Mouse (Mus musculus) midbrain, postnatal 0 days (tissue): ENCODE measurements around the gene Xirp1. TPM values are rescaled to one million over a fixed set of nuclear protein-coding genes. Genes with fewer than 3 reads are reported as not detected.

Experiments
- ATAC-seq: fragments of 200-750 bp; cut with Nextera tagmentation; 2 replicates; pipeline ENCODE4 v1.8.0; 2017; ENCODE audit warnings: moderate number of reproducible peaks, mild to moderate bottlenecking, moderate TSS enrichment, moderate library complexity; ENCODE audit not compliant: low FRiP score
- DNase-seq: peaks from one replicate; pipeline ENCODE4 v3.0.0-alpha.2; 2015; ENCODE audit warnings: low spot score
- H3K27ac ChIP-seq: fragments of 300-500 bp; sonication (generic); 2 replicates; pipeline ENCODE4 v1.5.1; 2014; ENCODE audit warnings: low read depth, mild to moderate bottlenecking, low read length, mixed read lengths
- H3K27me3 ChIP-seq: fragments of 300-500 bp; sonication (generic); 2 replicates; pipeline ENCODE4 v1.6.1; 2014; ENCODE audit warnings: low read length, control low read depth, mixed read lengths; ENCODE audit not compliant: insufficient read depth
- H3K36me3 ChIP-seq: fragments of 300-500 bp; sonication (generic); 2 replicates; pipeline ENCODE4 v1.6.1; 2014; ENCODE audit warnings: low read length, control low read depth, mixed read lengths; ENCODE audit not compliant: insufficient read depth
- H3K4me1 ChIP-seq: fragments of 300-500 bp; sonication (generic); 2 replicates; pipeline ENCODE4 v1.6.1; 2014; ENCODE audit warnings: mild to moderate bottlenecking, control low read depth, antibody characterized with exemption, low read length, mixed read lengths; ENCODE audit not compliant: insufficient read depth
- H3K4me2 ChIP-seq: fragments of 300-500 bp; sonication (generic); 2 replicates; pipeline ENCODE4 v1.6.1; 2014; ENCODE audit warnings: low read depth, mild to moderate bottlenecking, low read length, mixed read lengths; ENCODE audit not compliant: poor library complexity, severe bottlenecking
- H3K4me3 ChIP-seq: fragments of 300-500 bp; sonication (generic); 2 replicates; pipeline ENCODE4 v1.5.1; 2014; ENCODE audit warnings: low read depth, mild to moderate bottlenecking, low read length, moderate library complexity
- H3K9ac ChIP-seq: fragments of 300-500 bp; sonication (generic); replicated peaks from 2 replicates; pipeline ENCODE4 v1.6.1; 2014; ENCODE audit warnings: mild to moderate bottlenecking, low read length, moderate library complexity, mixed read lengths; ENCODE audit not compliant: poor library complexity, severe bottlenecking
- H3K9me3 ChIP-seq: fragments of 300-500 bp; sonication (generic); 2 replicates; pipeline ENCODE4 v1.6.1; 2016; ENCODE audit warnings: low read length, control low read depth
- CTCF ChIP-seq: IDR thresholded peaks from 2 replicates; pipeline ENCODE4 v1.5.1; 2016; ENCODE audit warnings: antibody characterized with exemption, mild to moderate bottlenecking
- WGBS: fragments of 180-500 bp; shearing (Covaris S2); extraction: QIAGEN DNeasy Blood & Tissue Kit; methylation state at CpG from one replicate; pipeline ENCODE4 v1.1.7; 2014; 5-methylcytosine and 5-hydroxymethylcytosine counted together
- polyA plus RNA-seq: library from polyadenylated mRNA; unstranded; fragments of >200 nt; fragmentation: Nextera tagmentation; extraction: Ambion mirVana; gene quantifications from 2 replicates; pipeline ENCODE4 v1.2.1, GENCODE M21; 2015
- total RNA-seq: library from RNA; depleted of rRNA; stranded (reverse); fragments of >200 nt; gene quantifications from 2 replicates; pipeline ENCODE4 v1.2.3, GENCODE M21; 2014

Xirp1 gene
- total and polyA plus RNA-seq, 2 experiments from 2014 or later: 0.05 TPM; not detected in 1

DNA sequence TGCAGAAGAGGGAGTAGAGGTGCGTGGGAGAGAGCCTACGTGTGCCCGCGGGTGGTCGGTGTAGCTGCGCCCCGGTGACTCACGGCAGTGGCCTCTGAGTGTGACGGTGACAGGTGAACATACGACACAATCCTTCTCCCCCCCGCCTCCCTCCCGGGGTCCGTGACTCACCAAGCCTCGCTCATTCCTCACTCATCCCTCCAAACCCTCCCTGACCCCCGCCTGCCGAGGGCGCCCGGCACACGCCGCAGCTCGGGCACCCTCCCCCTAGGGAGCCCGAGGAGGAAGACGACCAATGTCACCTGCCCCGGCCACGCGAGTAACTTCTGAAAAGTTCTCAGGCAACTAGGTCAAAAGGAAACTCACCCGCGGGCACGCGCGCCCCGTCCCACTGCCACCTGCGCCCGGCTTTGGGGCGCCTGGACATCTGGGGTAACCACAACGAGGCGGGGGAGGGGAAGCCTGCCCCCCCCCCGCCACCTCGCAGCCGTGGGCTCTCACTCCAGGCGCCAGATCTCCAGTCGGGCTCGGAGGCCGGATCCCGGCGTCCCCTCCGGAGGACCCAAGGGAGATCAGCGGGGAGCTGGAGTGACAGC is 40.3 kb downstream of the Xirp1 start:
- peaks cover 7% of the 10 kb centered on the region for H3K27me3 ChIP-seq
- peaks cover 16% of the 10 kb centered on the region; the same call in 1 of the 2 replicates for H3K4me1 ChIP-seq
- under 1% methylated on average over 35 of the region's 48 CpGs for WGBS
- H3K4me3 ChIP-seq: peak overlapping the region; percentile 66
- H3K36me3 ChIP-seq: no peaks in the 10 kb centered on the region
- no peaks in the 10 kb centered on the region for H3K9me3 ChIP-seq
- peak overlapping the region; percentile 91 for H3K4me2 ChIP-seq
- no peak for DNase-seq
- TF ChIP-seq CTCF: no peak
- no peak for ATAC-seq
- H3K27ac ChIP-seq: no peak overlapping the region
- H3K9ac ChIP-seq: peak overlapping the region; percentile 56

GRCm38 (mm10) chr9:119982241-119982811 is 41.1 kb downstream of the Xirp1 start:
- Histone ChIP-seq H3K4me3 (peak overlapping the region; percentile 66), H3K4me1 (peaks cover 16% of the 10 kb centered on the region; the same call in 1 of the 2 replicates), H3K27ac (no peak overlapping the region), H3K9ac (no peak overlapping the region), H3K27me3 (peaks cover 7% of the 10 kb centered on the region), H3K4me2 (peak overlapping the region; percentile 91), H3K36me3 (no peaks in the 10 kb centered on the region), H3K9me3 (no peaks in the 10 kb centered on the region)
- peak; percentile 53 for TF ChIP-seq CTCF
- DNase-seq (peak; percentile 59), ATAC-seq (no peak)
- 7% methylated on average over 11 of the region's 11 CpGs for WGBS

- Histone ChIP-seq H3K27me3 (peaks cover 7% of the 10 kb centered on the region), H3K4me3 (peak overlapping the region; percentile 66; the same call in 1 of the 2 replicates), H3K4me1 (peaks cover 16% of the 10 kb centered on the region; the same call in 1 of the 2 replicates), H3K27ac (peak overlapping the region; percentile 48), H3K9ac (no peak overlapping the region), H3K9me3 (no peaks in the 10 kb centered on the region), H3K36me3 (no peaks in the 10 kb centered on the region), H3K4me2 (peak overlapping the region; percentile 26)
- 5% methylated on average over 16 of the region's 16 CpGs for WGBS
- TF ChIP-seq CTCF: no peak
- DNase-seq (peak; percentile 67), ATAC-seq (peak; percentile 35; the same call in 1 of the 2 replicates)
These were observed 41.9 kb downstream of the Xirp1 start for GRCm38 (mm10) chr9:119981183-119982179.

DNA sequence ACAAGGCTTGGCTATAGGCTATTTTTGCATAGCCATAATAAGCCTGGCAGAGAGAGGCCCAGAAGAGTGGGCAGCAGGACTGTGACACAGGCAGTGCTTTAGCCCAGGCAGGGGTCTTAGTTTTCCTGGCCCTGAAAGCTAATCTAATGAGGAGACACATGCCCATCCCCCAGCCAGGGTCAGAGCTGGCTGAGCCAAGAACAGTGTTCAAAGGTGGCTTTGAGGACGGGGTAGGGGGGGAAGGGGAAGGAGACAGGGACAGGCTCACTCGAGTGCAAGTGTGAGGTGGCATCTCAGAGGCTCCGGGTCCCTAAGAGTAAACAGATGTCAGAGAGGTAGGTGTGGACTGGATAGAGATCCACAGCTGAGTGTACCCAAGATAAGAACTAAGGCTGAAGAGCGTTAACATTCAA is 42.6 kb downstream of the Xirp1 start:
- WGBS: 9% methylated on average over 4 of the region's 4 CpGs
- peak overlapping the region; percentile 26; the same call in 1 of the 2 replicates for H3K4me2 ChIP-seq
- H3K27ac ChIP-seq: peak overlapping the region; percentile 48
- ATAC-seq (no peak), DNase-seq (no peak)
- H3K27me3 ChIP-seq: peaks cover 7% of the 10 kb centered on the region
- TF ChIP-seq CTCF: no peak
- no peaks in the 10 kb centered on the region for H3K36me3 ChIP-seq
- no peak overlapping the region for H3K9ac ChIP-seq
- H3K4me3 ChIP-seq: no peak overlapping the region
- no peaks in the 10 kb centered on the region for H3K9me3 ChIP-seq
- H3K4me1 ChIP-seq: peaks cover 16% of the 10 kb centered on the region; the same call in 1 of the 2 replicates

GRCm38 (mm10) chr9:119979749-119980148 is 43.6 kb downstream of the Xirp1 start:
- DNase-seq: no peak

More at GRCm38 (mm10) chr9:119979749-119980148, 43.6 kb downstream of the Xirp1 start:
- peaks cover 16% of the 10 kb centered on the region; the same call in 1 of the 2 replicates for H3K4me1 ChIP-seq
- no peak overlapping the region for H3K27ac ChIP-seq
- no peak for TF ChIP-seq CTCF
- 38% methylated on average over 2 of the region's 2 CpGs for WGBS
- no peak overlapping the region for H3K4me3 ChIP-seq
- no peaks in the 10 kb centered on the region for H3K36me3 ChIP-seq
- H3K9ac ChIP-seq: no peak overlapping the region
- peaks cover 7% of the 10 kb centered on the region for H3K27me3 ChIP-seq
- no peak overlapping the region for H3K4me2 ChIP-seq
- no peaks in the 10 kb centered on the region for H3K9me3 ChIP-seq
- no peak for ATAC-seq
